Mouse (Mus musculus) heart, adult 9 months (tissue): Measurements from ENCODE around the gene Madd.

ENCODE experiments used
- DNase-seq, 2 experiments: peaks; one replicate each; pipeline ENCODE4 v3.0.0; 2022; ENCODE audit warnings: low spot score in 2 of 2

The Madd gene

GRCm38 (mm10) chr2:91097015-91097414 lies 86.6 kb downstream of the Madd start:
- no peak for DNase-seq

GRCm38 (mm10) chr2:91096524-91096923 lies 87.1 kb downstream of the Madd start:
- DNase-seq: peak in 1 of 2 experiments; percentile 71

- DNase-seq: no peak
These were observed 92.8 kb downstream of the Madd start for GRCm38 (mm10) chr2:91090827-91091226.

GRCm38 (mm10) chr2:91090208-91090607 lies 93.4 kb downstream of the Madd start:
- DNase-seq: no peak

GRCm38 (mm10) chr2:91088987-91089386 lies 94.7 kb downstream of the Madd start:
- no peak for DNase-seq

GRCm38 (mm10) chr2:91087453-91087852 lies 96.2 kb downstream of the Madd start:
- DNase-seq: no peak
